Mouse (Mus musculus) T-cell, adult 2 months (primary cell): ENCODE data around the gene Pkd1.

Experiments used
- DNase-seq: peaks from one replicate; pipeline ENCODE4 v3.0.0; 2022; ENCODE audit warnings: low spot score

Gene Pkd1

DNA sequence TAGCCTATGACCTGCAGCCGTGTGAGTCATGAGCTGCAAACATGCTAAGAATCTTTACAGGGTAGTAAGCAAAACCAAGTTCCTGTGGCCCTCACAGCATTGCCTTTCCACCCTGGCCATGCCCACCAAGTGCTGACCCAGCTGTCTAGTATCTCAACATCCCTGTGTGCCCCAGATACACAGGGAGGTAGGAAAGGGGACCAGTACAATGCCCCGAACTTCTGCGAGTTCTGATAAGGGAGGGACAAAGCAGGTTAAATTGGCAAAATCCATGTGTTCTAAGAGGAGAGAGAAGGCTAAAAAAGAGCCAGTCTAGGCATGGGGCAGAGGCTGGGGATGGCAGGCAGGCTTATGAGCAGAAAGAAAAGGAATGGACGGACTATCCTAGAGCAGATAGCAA, 58.7 kb downstream of the Pkd1 start:
- no peak for DNase-seq

DNA sequence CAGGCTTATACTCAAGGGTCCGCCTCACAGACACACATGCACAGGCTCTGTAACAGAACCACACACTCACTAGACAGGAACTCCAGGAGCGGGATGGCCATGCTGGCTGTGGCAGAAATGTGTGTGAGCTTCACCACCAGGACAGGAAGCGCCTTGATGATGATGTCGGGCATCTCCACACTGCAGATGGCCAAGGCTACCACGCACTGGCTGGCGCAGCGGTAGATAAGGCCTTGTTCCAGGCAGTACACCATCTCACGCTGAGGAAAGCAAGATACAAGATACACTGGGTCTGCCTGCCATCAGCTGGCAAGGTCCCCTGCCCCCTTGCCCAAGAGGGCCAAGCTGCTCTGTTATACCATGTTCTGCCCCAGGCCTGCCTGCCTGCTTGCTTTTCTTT, 59.2 kb downstream of the Pkd1 start:
- DNase-seq = no peak

DNA sequence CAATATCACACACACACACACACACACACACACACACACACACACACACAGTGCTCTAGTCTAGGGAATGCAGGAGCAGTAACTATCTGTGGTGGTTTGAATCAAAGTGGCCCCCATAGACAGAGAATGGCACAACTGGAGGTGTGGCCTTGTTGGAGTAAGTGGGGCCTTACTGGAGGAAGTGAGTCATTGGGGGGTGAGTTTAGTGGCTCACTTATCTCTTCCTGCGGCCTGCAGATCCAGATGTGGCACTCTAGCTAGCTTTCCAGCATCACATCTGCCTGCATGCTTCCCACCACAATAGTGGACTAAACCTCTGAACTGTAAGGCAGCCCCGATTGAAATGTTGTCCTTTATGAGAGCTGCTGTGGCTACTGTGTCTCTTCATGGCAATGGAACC, 61.1 kb downstream of the Pkd1 start:
- DNase-seq = no peak

DNA sequence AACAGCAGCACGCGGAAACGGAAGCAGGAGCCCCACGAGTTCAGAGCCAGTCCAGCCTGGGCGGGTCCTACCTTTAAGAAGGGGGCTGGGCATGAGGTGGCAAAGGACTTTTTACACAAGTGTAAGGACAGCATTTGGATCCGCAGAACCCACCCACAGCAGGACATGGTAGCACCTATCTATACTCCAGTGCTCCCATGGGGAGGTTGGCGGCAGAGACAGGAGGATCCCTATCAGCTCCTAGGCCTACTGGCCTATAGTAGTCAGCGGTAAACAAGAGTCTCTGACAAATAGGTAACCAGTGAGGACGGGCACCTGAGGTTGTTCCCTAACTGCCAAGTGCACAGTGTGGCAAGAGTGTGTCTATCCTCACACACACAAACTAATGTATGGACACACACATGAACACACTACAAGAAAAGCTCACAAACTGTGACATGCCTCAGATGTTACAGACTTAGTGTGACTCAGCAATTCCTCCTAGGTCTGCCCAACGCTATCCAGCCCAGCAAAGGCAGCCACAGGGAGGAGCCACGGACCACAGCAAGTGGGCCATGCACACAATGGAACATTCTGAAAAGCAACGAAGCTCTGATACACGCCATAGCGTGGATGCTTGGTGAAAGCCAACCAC, 68.0 kb downstream of the Pkd1 start:
- no peak for DNase-seq

DNA sequence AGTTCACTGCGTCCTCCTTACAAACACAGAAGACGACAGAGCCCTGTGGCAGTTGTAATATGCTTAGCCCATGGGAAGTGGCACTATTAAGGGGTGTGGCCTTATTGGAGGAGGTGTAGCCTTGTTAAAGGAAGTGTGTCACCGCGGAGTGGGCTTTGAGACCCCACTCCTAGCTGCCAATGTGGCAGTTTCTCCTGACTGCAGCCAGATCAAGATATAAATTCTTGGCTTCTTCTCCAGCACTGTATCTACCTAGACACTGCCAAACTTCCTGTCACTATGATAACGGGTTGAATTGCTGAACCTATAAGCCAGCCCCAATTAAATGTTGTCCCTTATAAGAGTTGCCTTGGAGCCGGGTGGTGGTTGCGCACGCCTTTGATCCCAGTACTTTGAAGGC, 75.8 kb downstream of the Pkd1 start:
- DNase-seq = no peak

DNA sequence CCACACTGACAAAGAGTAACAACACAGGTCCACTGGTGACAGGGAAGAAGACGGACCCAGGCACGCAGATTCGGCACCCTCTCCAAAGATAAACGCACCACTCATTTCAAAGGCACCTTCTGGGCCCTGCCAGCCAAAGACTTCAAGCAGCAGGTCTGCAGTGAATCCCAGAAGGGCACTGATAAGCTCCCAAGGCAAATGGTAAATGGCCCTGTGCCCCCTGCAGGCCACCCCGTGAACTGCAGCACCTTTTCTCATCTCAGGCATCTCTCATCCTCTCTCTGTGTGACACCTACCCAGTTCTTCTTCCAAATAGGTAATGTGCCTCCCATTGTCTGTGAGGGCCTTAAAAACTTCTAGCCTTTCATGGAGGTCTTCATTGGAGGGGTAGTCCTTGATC, 79.0 kb downstream of the Pkd1 start:
- DNase-seq = peak; percentile 65

DNA sequence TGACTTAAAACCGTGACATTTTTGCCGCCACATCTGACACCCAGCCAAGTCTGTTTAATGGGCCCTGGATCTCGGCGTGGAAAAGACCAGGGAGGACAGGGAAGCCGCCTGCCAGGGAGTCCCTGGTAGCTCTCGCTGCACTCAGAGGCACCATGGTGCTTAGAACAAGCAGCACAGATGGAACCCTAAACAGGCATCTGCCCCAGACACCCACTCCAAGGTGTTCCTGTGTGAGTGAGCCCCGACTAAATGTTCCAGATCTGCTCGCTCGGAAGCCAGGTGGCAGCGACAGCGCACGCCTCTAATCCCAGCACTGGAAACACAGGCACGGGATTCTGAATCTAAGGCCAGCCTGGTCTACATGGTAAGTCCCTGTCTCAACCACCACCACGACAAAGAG, 80.4 kb downstream of the Pkd1 start:
- DNase-seq = no peak

DNA sequence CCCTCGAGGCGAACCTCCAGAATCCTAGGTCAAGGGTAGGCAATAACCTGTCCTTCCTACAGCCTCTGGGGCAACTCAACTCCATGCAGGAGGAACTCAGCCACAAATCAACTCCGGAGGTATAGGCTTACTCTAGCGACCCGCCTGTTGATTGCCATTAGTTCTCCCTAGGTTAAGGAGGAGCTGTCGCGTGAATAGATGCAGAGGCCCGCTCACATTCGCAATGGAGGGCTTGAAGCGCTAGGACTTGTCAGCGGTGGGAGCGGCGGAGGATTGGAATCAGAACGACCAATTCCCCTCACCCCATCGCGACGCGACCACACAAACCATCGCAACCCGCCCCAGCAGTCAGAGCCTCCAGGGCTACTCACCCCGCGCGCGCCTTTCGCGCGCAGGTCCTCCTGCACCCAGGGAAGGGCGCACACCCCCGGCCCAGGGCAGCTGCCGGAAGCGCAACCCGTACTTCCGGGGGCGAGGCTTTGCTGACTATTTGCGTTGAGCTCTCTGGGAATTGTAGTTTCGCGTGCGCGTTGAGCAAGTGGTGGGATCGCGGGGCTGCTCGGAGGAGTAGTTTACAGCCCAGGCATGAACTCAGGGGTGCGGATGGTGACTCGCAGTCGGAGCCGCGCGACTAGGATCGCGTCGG, 82.7 kb downstream of the Pkd1 start, which contains the start of the genes Tsc2 and Nthl1:
Gene Tsc2 (minus strand): TSS at position 464 of the 646 bp plus-strand sequence.
Gene Nthl1 (plus strand): TSS at position 514 of the 646 bp plus-strand sequence.
- DNase-seq = peak; percentile 87

DNA sequence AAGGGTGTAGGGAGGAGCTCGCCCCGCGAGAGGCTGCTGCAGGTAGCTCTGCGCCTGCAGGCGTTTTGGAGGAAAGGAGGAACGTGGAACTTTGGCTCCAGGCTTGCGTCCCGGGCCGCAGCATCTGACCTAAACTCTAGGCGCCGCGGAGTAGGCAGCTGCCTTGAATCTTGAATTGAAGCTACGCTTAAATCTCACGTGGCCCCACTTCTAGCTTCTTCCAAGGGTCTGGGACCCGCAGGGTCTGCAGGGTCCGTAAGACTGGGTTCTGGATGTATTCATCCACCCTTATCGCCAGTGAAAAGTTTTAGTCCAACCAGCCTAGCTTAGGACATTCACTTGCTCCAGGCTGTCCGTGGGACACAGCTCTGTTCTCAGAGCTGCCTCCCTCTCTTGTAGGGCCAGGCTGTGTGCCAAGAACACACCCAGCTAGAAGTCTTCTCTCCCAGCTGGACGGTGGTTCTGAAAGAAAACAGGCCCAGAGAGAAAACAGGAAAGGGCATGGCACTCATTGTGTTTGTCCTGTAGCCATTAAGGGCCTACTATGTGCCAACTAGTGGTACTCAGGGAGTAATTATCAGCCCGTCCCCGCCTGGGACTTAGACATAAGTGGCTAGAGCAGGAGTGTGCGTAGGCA, 83.3 kb downstream of the Pkd1 start:
- DNase-seq = no peak

DNA sequence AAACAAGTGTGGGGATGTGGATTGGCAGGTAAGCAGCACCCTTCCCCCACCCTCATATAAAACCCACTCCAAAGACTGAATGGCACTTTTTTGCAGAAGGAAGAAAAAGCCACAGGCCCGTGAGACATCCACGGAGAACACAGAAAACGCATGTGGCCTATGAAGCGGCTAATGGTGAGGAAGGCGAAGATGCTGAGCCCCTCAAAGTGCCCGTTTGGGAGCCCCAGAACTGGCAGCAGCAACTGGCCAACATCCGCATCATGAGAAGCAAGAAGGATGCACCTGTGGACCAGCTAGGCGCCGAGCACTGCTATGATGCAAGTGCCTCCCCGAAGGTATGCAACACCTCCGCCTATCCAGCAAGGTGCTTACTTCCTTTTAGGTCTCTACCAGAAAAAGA, 84.2 kb downstream of the Pkd1 start:
- DNase-seq = no peak

DNA sequence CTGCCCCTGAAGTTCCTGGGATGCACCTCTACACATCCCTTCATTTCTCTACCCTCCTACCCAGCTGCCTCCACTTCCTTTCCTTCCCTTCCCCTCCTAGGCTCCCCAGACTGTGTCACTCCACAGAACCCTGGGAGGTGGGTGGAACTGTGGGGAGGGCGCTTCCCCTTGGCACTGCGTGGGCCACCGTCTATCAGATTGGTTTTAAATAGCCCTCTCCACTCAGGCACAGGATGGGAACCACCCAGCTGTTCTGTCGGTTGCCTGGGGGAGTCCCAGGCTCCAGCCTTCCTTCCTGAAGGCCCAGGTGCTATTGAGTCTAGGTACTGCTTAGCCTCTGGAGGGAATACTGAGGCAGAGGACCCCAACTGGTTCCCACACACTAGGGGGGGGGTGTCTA, 85.4 kb downstream of the Pkd1 start:
- DNase-seq = no peak

DNA sequence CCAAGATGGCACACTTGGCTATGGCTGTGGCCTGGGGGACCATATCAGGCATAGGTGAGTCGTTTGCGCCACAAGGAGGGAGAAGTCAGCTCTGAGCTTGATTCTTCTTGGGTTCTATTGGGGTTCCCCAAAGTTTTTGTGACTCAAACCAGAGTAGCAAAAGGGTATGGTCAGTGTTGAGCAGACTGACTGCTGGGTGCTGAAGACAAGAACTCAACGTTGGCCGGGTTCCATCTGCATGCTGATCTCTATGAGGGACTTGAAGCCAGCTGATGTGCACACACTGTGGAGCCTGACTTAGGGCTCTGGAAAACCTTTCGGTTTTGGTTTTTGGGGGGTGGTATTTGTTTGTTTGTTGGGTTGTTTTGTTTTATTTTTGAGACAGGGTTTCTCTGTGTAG, 86.1 kb downstream of the Pkd1 start:
- DNase-seq = no peak

DNA sequence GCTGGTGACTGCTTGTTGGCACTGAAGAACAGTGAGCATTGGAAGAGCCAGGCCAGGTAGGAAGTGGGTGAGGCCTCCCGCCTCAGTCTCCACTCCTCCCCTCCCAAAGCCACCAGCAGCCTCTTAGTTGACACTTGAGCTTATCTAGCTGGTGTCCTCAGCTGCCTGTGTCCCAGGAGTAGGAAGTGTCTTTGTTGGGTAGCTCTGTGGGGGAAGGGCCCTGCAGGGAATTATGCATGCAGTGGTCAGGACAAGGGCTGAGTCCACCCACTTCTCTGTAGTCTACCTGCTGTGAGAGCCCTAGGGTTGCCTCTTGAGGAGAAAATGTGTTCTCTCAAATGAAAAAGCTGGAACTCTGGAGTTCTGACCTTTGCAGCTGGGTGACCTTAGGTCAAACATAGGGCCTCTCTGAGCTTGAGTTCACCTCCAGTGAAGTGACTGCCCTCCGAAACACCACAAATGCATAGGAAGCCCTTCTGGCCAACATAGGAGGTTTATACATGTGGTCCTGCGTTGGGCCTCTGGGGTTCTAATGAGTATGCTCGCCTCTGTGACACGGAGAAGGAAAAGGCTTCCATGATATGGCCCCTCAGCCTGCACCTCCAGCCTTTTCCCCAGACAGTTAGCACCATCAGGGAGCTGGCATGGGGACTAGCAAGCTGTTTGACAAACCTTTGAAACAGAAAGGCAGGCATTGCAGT, 87.3 kb downstream of the Pkd1 start:
- no peak for DNase-seq

DNA sequence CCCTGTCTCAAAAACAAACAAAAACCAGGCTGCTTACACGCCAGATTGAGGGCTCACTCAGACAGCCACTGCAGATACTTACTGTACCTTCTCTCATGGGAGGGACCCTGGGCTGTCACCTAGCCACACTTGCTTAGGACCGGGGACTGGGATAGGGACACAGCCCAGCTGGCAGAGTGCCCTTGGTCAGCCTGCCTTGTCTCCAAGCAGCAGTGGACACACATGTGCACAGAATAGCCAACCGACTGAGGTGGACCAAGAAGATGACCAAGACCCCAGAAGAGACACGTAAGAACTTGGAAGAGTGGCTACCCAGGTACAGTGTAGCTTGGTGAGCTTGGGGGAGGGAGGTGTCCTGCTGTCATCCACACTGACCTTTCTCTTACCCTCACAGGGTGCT, 88.6 kb downstream of the Pkd1 start:
- DNase-seq = no peak

DNA sequence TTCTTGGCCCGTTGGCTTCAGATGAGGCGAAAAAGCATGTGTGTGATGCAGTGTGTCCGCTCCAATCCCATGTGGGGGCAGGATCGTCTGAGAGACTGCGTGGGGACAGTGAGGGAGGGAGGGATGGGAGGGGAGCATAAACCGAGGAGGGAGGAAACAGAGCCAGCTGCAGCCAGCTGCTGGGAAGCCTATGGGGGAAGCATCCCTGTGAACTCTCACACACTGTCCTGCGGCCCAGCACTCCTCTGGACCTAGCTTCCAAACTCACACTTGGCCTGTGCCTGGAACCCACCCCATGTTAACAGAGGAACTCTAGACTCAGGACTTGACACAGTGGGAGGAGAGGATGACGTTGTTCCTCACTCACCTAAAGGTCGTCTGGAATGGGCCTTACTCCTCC, 89.2 kb downstream of the Pkd1 start:
- DNase-seq = no peak

DNA sequence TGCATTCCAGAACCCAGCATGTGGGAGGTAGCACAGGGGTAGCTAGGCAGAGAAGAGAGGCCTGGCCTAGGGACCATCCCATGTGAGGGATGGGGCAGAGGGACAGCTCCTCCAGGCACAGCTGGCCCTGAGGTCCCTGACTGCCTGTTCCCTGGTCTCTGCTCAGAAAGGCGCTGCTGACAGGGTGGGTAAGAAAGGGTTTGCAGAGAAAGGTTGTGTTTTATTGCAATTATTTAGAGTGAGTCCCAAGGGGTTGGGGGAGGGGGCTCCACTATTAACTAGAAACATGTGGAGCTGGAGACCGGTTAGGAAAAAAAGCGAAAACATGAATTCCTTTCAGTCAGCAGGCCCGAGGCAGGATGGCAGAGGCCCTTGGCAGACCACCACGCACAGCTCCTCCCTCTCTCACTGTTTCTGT, 89.9 kb downstream of the Pkd1 start:
- no peak for DNase-seq

DNA sequence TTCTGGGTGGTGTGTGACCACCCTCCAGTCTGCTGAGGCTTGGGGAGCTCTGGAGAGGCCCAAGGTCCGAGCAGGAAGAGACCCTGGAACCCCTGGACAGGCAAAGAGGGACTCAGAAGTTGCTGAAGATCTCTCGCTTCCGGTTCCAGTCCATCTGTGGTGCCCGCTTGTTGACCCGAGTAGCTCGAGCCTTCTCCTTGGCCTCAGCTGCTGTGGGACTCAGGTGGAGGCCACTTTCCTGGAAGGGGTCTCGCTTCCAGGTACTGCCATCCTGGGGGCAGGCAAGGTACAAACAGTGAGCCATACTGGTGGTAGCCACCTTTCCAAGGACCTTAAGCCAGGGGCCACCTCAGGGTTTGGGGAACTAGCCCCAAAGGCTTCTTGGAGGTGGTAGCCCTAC, 90.5 kb downstream of the Pkd1 start:
- no peak for DNase-seq

DNA sequence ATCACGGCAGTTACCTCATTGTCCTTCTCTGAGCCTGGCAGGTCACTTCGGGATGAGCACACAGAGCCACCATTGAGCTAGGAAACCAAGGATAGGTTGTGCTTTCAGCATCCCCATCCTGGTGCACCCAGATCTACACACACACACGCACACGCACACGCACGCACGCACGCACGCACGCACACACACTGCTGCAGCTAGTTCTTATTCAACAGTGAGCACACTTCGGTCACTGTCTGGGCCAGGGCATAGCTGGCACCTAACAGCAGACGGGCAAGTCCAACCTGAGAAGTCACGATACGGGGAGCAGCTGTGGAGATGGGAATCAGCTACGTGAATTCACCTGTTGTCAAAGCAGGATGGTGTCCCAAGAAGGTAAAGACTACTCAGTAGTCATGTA, 90.9 kb downstream of the Pkd1 start:
- DNase-seq = no peak

DNA sequence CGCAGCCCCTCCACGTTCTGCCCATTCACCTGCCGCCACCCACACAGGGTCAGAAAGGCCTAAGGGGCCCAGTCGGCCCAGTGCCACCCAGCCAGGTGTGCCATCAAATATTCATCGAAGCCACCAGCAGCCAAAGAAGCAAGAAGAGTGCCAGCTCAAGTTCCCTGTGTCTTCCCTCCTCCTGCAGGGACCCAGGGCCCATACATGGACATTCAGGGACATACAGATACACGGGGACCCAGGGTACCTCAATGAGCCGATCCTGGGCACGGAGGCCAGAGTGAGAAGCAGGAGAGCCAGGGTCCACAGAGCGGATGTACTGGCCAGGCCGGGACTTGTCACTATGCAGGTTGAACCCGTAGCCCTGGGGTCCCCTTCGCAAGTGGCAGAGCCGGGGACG, 92.3 kb downstream of the Pkd1 start:
- no peak for DNase-seq

DNA sequence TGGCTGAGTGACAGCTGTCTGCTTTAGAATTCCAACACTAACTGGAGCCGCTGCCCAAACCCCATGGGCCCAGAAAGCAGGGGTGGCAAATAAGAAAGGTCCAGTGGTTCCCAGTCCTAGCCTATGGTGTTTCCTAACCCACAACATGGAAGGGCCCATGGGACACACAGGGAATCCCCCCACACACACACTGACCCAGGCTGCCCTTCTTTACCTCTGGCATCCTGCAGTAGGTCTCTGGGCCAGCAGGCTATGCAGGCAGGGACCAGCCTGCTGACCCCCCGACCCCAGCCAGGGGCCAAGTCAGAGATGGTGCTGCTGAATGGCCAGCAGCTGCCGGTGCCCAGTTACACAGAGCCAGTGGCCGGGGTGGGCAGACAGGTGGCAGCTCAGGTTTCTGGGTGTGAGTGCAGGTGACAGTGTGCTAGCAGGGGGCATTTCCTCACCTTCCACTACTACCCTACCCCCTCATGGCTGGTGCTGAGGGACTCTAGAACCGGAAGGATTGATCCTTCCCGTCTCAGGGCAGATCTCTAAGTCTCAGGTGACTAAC, 93.2 kb downstream of the Pkd1 start:
- no peak for DNase-seq

DNA sequence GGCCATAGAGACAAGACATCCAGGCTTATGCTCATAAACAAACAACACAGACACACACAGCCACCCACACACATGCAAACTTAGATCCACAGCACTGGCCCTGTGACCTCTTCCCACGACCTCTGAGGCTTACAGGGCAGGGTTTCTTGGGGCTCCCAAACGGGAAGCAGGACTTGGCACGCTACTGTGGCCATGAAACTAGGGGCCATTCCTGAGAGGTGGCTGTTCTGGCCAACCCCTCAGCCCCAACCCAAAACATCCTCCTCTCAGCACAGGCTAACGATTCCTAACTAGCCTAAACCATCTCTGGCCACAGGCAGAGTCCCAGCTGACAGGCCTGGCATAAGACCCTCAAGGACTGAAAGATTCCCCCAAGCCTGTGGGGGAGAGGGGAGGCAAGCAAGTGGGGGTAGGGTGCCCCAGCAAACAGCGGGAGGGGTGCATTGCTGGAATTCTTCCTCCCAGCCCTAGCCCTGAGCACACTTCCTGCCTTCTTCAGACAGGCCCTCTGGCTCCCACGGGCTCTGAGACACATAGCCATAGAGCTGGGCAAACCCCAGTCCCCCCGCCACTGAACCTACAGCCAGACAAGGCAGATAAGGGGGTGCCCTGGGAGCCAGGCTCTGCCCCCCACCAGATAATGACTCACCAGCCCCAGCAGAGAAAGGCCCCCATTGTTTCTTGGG, 94.5 kb downstream of the Pkd1 start:
- DNase-seq = no peak
